Mouse (Mus musculus) adrenal gland, adult 2 months (tissue): ENCODE results near the gene Fbxl18. TPM values are rescaled to one million over a fixed set of nuclear protein-coding genes. Genes with fewer than 3 reads are reported as not detected.
"Not testable (repeated sequence)": the region's sequence is repeated elsewhere in the genome, so short reads cannot be mapped to it uniquely, and the experiment has no call there.

Source experiments
- DNase-seq: peaks from one replicate; pipeline ENCODE4 v3.0.0; 2021
- polyA plus RNA-seq: library from polyadenylated mRNA; depleted of rRNA; stranded (reverse); fragments of >200 nt; gene quantifications from 2 replicates; pipeline ENCODE4 v1.2.3, GENCODE M21; 2012
- total RNA-seq, 2 experiments: library from RNA; stranded (reverse); gene quantifications; 2 replicates each; pipeline ENCODE4 v1.2.3; 2021

Fbxl18 gene
- total and polyA plus RNA-seq, 3 experiments: 9.6 to 44.3 (median 11.4) TPM

GRCm38 (mm10) chr5:142899932-142900533 is 4.8 kb upstream of the Fbxl18 start:
- no peak for DNase-seq

GRCm38 (mm10) chr5:142899057-142899601 is 3.9 kb upstream of the Fbxl18 start:
- no peak for DNase-seq

DNA sequence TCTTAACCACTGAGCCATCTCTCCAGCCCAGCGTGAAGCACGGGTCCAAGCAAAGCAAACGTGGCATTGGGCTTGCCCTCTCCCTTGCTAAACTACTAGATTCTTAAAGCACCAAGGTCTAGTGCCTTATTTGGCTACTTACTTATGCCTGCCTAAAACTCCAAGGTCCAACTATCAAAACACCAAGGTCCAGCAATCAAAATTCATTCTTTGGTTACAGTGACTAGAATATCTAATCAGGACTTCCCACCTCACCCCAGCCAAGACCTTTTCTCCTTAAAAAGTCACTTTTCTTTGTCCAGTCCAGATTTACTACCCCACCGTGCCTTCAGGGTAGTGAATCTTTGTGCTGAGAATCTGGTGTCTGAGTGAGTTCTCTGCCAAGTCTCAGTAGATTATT is 3.1 kb upstream of the Fbxl18 start:
- peak; percentile 42 for DNase-seq

DNA sequence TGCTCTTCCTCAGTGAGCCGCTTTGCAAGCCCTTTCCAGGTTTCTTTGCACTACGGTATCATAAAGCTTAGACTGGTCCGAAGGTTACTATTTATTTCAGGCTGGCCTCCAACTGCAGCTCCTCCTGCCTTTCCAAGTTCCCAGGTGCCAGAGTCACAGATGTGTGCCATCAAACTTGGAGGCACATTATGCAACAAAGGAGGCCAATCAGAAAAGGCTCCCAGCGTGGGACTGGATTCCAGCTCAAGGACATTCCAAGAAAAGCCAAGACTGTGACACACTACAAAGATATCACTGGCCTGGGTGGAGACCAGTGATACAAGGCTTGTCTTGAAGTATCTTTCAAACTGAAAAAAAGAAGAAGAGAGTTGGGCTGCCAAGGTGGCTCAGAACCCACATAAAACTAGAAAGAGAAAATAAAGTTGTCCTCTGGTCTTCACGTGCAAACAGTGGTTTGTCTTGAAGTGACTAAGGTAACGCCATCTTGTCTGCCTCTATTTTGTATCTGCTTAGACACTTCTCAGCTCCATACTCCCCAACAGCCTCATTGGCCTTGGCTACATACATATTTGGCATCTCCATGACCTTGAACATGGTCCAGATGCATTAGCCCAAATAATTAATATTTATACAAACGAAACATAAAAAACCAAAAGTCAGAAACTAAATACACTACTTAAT is 2.5 kb upstream of the Fbxl18 start:
- peak; percentile 50 for DNase-seq

DNA sequence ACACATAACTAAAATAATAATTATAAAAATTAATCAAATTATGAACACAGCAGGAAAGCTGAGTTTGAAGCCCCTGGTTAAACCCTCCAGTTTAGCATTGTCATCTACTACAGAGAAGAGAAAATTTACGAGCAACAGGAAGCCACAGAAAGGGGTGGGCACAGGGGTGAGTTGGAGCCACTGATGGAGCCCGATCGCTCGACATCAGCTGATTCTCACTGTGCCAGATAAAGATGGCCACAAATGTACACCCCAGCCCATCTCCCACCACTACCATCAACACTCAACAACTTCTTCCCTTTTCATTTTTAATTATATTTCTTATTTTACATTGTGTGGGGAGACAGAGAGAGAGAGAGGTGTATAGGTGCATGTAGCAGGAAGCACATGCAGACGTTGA is 1.5 kb upstream of the Fbxl18 start:
- DNase-seq: no peak

DNA sequence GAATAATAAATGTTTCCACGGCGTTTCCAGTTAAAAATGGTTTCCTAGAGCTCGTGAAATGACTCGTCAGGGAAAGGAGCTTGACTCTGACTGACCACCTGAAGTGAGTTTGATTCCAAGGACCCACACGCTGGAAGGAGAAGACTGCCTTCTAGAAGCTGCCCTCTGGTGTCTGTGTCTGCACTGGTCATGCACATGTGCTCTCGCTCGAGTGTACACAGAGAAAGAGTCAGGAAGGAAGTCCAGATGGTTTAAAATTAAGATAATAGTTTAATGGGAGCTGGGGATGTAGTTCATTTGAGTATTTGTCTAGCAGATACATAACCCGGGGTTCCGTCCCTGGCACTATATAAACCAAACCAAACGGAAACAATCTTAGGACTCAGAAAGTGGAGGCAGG is 971 bp upstream of the Fbxl18 start:
- no peak for DNase-seq

- no peak for DNase-seq
Measured at GRCm38 (mm10) chr5:142891396-142891795, 3.8 kb downstream of the Fbxl18 start.

DNA sequence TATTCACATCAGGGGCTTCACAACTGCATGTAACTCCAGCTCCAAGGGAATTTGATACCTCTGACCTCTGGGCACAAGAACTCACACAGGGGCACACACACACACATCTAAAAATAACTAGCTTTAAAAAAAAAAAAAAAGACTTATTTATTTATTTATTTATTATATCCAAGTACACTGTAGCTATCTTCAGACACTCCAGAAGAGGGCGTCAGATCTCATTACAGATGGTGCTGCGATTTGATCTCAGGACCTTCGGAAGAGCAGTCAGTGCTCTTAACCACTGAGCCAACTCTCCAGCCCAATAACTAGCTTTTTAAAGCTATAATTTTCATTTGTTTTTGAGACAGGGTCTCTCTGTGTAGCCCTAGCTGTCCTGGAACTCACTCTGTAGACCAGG is 7.7 kb downstream of the Fbxl18 start:
- DNase-seq: not testable (repeated sequence)

DNA sequence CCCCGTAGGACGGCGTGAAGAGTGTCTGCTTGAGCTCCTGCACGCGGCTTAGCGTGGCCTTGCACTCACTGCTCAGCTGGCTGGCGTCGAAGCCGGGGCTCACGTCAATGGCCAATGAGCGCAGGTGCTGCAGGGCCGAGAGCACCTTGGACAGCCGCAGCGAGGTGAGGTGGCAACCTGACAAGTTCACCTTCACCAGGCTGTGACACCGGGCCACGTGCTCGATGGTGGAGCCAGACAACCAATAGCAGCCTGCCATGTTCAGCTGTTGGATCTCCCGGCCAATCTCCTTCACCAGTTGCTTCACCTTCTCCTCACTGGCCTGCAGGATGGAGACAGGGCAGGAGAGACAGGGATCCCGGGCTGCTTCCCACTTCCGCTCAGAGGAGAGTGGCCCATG is 8.5 kb downstream of the Fbxl18 start:
- no peak for DNase-seq

- no peak for DNase-seq
Measured at GRCm38 (mm10) chr5:142886181-142886580, 9.0 kb downstream of the Fbxl18 start.

- no peak for DNase-seq
Measured at GRCm38 (mm10) chr5:142882471-142882870, 12.8 kb downstream of the Fbxl18 start.

GRCm38 (mm10) chr5:142881936-142882335 is 13.3 kb downstream of the Fbxl18 start:
- peak; percentile 47 for DNase-seq

DNA sequence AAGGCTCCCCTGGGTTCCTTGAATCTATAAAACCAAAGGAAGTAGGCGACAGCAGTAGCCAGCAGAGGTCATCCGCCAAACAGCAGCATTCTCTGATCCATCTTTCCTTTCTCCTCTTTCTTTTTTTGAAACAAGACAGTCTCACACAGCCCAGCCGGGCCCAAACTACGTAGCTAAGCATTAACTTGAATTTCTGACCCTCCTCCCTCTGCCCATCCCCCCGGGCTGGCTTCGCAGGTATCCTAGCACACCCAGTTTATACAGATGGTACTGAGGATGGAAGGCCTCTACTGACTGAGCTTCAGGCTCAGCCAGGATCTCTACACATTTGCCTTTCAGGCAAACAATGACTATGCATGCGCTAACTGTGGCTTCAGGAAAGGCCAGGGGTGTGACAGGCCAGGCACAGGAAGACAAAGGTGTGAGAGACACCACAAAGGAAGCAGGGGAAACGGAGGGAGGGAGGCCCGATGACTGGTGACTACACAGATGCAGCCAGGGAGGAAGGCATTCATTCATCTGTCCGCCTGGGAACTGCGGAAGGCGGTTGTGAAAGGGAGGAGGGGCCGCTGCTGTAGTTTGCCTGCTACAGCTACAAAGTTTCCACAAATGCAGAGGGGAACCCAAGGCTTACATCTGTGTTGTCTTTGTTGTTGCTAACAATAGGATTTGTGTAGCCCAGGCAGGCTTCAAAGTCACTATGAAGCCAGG is 14.3 kb downstream of the Fbxl18 start:
- DNase-seq: peak; percentile 70

DNA sequence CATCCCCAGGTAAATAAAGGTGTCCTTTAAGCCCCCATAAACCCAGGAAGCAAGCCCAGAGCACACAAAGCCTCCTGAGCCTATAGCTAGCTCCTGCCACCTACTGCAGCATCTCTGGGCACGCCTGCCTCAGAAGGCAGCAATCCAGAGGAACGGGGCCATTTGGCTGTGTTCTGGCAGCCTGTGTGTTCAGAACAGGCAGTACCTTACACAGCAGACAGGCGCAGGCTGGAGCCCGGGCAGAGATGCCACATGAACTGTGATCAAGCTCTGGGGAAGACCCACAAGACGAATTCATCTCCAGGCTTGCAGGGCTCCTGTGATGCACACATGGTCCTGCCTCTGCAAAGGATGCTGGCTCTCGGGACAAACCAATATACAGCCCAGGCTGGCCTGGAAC is 15.0 kb downstream of the Fbxl18 start:
- DNase-seq: no peak

GRCm38 (mm10) chr5:142879318-142880175 is 15.7 kb downstream of the Fbxl18 start:
- DNase-seq: peak; percentile 82

DNA sequence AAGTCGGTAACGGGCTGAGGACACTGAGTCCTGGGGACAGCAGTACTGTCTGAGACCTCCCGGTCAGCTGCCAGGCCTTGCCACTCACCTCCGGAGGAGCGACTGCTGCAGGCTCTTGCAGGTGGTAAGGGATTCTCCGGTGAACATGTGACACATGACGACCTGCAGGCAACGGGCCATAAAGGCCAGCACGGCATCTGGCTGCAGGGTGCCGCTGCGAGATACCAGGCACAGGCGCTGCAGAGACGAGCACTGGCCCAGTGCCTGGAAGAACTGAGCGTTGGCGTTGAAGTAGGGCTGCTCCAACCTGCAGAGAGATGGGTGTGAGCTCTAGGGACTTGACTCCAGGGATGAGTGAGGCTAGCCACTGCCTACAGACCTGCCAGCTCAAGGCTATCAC is 16.7 kb downstream of the Fbxl18 start:
- no peak for DNase-seq

DNA sequence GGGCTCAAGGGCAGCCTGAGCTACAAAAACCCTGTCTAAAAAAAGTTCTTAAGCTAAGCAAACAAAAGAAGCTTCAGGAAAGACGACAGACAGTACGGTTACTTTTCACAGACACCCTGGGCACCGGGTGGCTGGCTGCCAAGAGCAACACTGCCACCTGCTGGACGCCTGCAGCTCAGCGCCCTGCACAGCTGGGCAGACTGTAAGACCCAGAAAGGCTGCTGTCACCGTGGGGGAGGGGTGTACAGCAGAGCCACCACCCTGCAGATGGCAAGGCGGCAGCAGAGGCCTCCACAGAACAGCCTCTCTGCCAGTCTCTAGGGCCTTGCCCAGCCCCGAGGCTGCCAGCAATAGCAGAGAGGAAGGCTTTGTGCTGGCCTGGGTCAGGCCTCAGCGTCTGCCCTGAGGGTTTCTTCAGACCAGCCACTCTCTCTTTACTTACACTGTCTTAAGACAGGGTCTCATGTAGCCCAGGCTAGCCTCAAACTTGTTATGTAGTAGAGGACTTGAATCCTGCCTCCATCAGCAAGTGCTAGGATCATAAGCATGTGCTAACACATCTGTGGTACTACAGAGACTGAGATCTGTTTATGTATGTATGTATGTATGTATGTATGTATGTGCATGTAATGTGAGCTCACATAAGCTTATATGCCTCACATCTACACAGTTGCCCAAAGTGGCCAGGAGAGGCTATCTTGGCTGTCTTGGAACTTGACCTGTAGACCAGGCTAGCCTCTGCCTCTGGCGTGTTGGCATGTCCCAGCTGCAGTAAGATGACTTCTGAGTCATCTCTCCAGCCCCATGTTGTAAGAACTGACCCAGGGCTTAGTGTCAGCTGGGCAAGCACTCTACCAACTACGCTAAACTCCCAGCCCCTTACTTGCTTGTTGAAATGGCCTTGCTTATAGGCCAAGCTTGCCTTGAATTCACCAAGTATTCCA is 17.6 kb downstream of the Fbxl18 start:
- DNase-seq: peak; percentile 88

GRCm38 (mm10) chr5:142876896-142877295 is 18.3 kb downstream of the Fbxl18 start:
- DNase-seq: no peak

DNA sequence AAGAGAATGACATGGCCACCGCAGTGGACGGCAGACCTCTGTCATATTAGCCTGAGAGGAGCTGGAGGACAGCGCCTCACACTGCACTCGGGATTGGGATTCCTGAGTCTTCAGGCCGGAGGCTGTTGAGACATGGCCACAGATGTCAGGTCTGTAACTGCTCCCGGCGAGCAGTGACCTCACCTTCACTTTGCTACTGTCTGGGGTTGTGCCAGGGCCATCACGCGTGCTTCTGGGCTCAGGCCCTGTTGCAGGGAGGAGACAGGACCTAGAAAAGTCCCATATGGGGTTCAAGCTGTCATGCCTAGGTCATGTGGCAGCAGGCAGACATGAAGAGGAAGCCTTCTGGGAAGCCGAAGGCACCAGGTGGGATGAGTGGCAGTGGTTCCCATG is 19.7 kb downstream of the Fbxl18 start:
- no peak for DNase-seq

DNA sequence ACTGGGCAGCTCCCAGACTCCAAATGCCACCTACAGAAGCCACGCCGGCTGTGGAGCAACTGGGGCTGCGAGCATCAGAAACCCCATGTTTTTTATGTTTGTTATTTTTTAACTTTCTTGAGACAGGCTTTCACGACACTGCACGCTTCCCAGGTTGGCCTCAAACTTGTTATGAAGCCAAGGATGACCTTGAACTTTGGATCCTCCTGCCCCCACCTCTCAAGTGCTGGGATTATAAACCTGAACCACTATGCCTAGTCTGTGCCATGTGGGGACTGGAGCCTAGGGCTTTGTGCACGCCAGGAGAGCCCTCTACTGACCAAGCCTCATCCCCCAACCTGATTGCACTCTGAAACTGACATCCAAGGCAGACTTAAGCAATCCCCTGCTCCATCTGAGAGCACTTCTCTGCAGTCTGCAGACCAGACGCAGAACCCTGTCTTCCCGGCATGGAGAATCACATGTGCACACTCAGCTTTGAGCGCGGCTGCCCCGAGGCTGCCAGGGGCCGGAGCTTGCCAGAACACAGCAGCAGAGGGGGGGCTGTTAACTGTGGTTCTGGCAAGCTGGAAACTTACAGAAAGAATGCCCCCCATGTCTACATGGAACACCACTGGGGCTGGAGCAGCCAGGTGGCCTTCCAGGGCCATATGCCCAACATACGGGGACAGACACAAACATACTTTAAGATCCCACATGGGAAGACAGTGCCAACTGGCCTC is 20.3 kb downstream of the Fbxl18 start:
- no peak for DNase-seq
